Mouse (Mus musculus) adrenal gland, adult 2 months (tissue): ENCODE results near the gene Gpr84. TPM values are rescaled to one million over a fixed set of nuclear protein-coding genes. Genes with fewer than 3 reads are reported as not detected.

Experiments used
- DNase-seq: peaks from one replicate; pipeline ENCODE4 v3.0.0; 2021
- polyA plus RNA-seq: library from polyadenylated mRNA; depleted of rRNA; stranded (reverse); fragments of >200 nt; gene quantifications from 2 replicates; pipeline ENCODE4 v1.2.3, GENCODE M21; 2012
- total RNA-seq, 2 experiments: library from RNA; stranded (reverse); gene quantifications; 2 replicates each; pipeline ENCODE4 v1.2.3; 2021

Gene Gpr84
- total and polyA plus RNA-seq, 3 experiments = 0.15 TPM; not detected in 2

DNA sequence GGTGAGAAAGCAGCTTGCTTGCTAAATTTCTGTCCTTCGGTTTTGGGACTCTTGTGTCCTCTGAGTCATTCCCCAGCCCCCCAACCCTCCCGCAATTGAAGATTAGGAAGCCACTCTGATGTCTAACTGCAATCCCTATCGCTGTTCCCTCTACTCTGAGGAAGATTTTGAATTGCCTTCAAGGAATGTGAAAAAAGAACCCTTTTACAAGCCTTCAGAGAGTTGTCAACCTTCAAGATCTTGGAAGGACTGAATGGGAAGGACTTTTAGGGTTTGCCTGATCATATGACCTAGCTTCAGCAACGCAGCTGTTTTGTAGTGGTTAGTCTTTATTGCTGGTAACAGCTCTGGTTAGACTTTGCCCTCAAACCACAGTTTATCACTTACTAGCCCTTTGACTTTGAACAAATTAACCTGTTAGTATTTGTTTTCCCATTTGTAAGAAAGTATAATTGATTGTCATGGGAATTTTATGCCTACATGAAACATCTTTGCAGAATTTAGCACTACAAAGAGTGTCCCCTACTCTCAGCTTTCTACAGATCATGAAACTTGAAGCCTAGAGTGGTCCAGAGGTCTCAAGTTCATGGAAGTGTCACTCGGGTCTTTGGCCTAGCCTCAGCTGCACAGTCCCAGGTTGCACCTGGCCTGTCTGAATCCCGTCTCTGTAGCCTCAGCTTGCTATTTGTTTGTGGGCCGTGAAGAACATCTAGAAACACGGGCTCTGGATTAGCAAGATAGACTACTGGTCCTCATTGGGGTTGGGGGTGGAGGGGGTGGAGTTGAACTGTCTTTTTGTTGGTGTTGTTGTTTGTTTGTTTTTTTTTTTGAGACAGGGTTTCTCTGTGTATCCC lies 4.4 kb downstream of the Gpr84 start:
- no peak for DNase-seq

DNA sequence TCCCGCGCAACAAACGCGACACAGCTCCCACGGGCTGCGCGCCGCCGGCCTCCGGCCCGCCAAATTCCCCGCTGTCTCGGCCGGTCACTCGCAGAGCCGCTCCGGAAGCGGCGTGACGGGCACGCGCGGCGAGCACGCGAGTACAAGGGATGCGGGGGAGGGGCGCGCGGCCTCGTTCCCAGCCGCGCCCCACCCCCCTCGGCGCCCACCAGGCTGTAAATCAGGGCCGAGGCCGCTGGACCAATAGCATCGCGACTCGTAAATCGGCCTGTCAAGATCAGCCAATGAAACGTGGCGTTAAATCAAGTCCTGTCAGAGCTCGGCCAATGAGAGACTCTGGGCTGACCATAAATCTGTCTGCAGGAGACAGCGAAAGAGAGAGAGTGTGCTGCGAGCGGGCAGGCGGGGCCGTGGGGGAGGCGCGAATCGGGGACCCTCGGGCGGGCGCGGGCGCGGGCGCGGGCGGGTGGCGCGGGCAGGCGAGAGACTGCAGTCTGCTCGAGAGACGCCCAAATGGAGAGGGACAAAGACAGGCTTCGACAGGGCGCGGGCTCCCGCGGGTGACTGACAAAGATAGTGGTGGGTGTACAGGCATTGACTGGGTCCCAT lies 5.2 kb downstream of the Gpr84 start:
- peak; percentile 97 for DNase-seq

DNA sequence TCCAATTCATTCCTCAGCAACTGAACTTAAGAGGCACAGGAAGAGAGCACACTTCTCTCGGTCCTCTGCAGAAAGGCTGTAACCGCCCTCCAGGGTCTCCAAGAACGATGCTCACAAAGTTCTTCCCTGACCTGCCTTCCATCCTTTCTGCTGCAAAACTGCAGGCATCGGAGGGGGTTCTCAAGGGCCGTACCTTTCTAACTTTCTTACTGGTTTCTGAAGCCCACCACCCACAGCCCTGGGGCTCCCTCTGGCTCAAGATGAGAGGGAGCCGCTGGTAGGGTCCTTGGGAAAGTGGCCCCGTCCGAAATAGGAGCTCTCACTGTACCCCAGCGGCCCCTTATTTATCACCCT lies 5.8 kb downstream of the Gpr84 start:
- no peak for DNase-seq

DNA sequence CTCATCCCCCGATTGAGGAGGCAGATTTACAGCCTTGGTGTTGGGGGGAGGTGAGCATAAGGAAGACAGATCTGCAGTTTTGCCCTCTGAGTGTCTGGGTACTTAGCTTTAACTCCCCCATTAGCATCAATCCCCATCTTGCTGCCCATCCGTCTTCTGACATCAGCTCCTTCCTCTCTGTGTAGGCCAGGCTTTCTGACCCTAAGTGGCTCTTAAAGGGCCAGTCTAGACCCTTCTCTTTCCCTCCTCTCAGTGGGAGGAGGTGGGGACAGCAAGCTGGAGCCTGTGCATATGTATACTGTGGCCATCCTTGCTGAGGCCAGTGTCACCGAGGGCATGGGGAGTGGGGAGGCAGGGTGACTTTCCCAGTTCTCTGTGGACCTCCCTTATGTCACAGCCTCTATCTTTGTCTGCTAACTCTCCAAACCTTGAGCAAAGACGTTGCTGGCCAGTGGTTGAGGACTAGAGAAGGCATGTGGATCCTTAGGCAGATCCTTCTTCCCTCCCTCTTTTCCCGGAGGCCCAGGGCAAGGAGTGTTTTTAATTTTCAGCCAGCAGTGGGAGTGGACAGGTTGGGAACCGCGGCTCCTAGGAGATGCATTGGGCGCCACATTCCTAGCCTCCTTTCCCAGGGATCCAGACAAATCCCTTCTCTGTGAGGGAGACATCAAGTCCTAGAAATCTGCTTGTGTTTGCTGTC lies 6.3 kb downstream of the Gpr84 start:
- no peak for DNase-seq

DNA sequence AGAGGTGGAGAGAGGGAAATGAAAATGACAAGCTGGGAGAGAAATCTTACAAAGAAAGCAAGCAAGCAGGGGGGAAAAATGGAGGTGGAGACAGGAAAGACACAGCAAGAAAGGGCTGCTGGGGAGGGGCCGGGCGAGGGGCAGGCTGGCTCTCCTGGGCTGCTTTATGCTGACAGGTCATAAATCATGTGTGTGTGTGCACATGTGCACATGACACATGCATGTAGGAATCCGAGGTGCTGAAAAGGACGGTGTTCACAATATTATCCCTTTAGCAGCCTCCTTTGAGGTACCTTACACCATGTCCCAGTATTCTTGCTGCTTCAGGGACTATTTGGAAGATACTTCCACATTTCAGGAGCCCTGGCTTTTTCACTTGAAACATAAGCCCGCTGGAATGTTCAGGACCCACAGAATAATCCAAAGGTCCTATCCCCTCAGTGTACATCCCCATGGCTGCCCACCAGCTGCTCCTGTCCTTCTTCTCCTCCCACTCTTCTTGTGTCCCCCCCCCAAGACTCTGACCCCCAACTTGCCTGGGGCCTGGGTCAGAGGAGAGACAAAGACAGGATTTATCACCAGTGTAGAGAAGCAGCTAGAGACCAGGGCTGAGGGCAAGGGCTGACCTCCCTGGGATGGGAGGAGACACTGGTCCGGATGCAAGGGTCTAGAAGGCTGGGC lies 7.9 kb downstream of the Gpr84 start:
- DNase-seq = no peak

DNA sequence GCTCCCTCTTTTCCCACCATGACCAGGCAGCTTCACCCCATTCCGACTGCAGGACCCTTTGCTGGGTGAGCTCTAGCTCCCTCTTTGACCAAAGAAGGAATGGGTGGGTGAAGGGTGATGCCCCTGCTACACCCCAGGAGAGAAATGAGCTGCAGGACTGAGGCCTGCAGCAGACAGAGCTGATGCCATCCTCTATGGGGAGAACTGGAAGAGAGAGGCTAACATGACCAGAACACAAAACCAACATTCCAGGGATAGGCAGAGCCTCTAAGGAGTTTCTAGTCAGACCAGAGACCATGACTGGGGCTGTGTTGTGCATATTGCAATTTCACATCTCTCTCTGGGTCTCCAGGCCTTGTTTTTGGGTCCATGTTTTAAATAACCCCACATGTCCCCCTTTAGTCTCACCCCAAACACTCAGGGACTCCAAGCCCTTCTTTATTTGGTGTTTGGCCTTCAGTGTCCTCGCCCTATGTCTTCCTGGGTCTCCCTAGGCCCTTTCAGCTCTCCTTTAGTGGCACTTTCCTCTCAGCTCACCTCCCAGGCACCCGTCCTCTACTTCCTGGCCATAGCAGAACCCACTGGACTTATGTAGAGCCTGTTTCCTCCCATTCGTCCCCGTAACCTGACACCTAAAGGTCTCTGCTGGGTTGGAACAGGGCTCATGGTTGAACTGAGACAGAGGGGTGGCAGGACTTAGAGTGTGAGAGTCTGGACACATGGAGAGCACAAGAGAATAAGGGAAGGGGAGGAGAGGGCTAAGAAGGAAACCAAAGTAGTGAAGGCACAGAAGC lies 8.7 kb downstream of the Gpr84 start:
- no peak for DNase-seq

DNA sequence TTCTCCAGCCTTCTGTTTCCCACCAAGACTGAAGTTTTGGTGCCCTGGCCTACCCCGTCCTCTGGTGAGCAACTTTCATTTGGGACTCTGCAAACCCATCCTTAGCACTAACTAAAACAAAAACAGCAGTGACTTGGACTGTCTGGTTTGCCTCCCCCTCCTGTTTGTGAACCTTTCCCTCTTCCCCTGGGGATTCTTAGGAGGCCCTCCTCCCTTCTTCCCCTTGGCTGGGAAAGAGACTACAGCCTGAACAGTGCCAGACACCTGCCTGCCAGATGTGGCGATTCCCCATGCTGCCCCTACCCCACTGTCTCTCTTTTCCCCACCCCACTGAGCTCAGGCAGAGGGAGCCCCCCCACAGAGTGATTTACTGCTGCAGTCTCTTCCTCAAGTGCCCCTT lies 9.4 kb downstream of the Gpr84 start:
- DNase-seq = no peak

DNA sequence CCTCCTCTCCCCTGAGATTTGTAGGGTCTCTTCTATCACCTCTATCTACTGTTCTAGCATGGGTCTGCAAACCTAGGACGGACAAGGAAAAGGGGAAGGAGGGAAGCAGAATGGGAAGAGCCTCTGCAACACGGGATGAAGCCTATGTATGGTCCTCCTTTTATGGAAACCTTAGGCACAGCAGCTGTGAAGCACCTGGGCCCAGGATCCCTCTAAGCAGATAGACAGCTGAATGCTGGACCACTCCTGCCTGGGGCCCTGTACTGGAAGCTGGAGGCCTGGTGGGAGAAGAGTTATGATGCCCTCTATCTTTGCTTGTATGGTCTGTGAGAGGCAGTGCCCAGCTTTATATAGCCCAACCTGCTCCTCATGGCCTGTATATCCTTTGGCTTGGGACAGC lies 9.9 kb downstream of the Gpr84 start:
- DNase-seq = no peak

DNA sequence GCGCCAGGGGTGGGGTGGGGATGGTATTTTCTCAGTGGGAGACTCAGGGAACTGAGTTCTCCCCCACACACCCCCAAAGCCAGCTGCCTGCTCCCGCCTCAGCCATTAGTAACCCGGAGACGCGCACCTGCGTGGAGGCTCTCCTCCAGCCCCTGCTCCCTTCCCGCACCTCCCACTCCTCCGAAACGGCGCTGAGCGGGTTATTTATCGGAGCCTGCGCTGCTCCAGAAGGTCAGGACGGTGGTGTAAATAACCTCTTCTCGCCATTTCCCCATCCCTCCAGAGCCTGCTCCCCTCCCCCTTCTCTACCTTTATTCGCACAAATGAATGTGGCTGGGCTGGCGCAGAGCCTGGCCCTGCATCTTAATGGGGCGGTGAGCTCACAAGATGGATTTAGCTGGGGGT lies 10.3 kb downstream of the Gpr84 start:
- DNase-seq = no peak

DNA sequence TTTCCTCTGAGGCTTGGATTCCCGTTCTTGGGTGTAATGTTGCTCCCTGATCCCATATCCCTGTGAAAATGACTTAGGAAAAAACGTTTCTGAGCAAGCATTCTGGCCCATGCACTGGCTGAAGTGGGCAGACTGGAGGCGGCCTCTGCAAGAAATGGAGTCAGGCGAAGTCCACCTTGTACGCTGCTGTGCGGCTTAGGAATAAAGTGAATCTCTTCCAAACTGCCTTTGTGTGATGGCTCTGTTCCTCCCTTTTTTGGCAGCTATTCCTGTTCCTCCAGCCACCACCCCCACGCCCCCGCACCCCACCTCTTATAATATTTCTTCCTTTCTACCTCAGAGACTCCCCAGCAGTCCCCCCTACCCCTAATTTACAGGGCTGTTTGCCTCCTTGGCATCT lies 10.8 kb downstream of the Gpr84 start:
- DNase-seq = no peak

DNA sequence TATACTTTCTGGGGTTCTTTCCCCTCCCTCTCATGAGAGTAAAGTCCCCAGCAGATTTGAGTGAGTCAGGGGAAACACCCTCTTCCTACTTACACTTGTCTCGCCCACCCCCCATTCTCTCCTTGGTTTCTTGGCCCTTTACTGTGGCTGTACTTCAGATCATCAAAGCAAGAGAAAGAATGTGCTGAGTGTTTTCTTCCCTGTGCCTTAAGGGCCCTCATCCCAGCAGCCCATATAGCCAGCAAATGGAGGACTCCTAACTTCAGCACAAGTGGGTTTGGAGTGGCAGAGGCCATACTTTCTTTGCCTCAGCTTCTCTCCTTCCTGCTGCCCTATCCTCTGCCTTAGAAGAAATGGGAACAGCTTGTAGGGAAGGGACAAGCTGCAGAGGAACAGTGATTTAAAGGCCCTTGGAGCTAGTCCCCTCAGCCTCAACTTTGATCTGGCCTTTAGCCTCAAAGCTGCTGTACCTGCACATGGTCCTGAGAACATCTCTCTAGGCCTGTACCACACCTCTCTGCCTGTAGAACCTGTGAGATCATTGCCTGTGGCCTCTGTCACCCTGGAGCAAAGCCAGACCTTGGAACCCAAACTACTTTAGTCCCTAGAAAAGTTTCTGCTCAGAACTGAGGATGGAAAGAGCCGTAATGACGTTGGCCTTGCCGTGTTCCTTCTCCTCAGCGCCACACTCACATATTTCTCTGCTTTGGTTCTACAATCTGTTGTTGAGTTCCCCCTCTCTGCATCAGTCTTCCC lies 11.4 kb downstream of the Gpr84 start:
- no peak for DNase-seq

DNA sequence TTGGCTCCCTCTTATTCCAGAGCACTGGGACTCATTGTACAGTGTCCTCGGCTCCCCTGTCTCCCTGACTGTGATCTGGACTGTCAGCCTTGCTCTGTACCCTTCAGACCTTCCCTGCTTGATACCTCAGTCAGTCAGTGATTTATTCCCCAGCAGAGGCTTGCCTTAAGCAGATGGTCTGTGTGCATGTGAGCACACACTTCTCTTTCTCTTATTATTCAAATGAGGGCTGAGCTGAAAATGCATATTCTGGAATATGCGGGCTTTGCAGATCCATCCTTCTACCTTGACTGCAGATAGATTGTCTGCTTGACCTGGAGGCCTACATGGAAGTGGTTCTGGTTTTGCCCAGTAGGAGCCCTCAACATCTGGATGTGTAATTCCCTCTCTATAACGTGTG lies 12.4 kb downstream of the Gpr84 start:
- DNase-seq = no peak

DNA sequence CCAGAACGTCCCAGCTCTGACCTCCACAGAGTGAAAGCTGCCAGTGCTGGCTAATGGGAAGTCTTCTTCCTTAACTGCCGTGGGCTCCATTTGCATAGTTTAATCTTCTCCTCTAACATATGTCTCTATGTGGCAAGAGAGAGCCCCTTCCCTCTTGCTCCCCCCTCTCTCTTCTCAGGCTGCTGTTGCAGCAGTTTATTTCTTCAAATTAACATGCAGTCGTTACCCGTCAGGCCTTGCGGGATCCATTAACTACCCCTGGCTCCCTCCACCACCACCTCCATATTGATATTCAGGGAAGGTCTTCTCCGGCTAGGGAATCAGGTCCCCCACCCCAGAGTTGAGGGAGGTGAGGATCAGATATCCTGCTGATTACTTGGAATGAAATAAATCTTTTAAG lies 13.1 kb downstream of the Gpr84 start:
- DNase-seq = no peak

DNA sequence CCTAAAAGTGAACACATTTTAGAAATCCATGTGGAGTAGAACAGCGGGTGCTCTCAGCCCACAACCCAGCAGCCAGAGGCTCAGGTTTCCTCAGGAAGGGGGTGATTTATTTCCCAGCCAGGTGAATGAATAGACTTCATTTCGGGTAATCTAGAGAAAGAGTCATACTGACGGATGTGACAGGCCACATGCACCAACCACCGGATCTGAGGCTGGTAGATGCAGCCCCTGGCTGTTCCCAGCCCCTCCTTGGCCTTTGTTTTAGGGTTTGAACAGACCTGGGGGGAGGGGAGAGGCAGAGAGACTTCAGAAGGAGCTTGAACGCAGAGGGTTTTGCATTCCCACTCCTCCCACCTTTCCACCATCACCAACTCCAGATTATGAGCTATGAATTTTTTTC lies 14.6 kb downstream of the Gpr84 start:
- DNase-seq = no peak

DNA sequence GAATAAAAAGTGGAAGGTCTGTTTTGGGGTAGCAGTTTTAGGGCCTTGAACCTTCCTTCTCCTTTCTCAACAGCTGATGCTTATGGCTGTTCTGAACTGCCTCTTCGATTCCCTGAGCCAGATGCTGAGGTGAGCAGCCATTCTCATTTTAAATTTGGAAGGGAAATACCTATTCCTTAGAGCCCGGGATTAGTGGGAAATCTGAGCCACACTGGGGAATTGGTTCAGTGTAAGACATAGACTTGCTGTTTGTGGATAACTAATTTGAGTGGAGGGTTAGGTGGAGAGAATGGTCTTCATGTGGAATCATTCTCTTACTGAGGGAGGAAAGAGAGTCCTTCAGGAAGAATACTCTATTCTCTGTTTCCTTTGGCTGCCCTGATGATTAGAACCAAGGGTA lies 15.8 kb downstream of the Gpr84 start:
- no peak for DNase-seq

DNA sequence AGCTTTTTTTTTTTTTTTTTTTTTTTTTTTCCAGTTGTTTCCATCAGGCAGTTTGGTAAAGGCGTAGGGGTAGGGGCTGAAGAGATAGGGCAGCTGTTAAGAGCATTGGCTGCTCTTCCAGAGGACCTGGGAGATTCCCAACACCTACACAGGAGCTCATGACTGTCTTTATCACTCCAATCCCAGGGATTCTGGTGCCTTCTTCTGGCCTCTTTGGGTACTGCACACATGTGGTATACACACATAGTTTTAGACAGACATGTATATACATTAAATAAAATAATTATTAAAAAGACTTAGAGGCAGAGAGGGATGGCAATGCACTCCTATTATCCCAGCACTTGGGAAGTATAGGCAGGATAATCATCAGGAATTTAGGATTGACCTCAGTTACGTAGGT lies 17.0 kb downstream of the Gpr84 start:
- no peak for DNase-seq

DNA sequence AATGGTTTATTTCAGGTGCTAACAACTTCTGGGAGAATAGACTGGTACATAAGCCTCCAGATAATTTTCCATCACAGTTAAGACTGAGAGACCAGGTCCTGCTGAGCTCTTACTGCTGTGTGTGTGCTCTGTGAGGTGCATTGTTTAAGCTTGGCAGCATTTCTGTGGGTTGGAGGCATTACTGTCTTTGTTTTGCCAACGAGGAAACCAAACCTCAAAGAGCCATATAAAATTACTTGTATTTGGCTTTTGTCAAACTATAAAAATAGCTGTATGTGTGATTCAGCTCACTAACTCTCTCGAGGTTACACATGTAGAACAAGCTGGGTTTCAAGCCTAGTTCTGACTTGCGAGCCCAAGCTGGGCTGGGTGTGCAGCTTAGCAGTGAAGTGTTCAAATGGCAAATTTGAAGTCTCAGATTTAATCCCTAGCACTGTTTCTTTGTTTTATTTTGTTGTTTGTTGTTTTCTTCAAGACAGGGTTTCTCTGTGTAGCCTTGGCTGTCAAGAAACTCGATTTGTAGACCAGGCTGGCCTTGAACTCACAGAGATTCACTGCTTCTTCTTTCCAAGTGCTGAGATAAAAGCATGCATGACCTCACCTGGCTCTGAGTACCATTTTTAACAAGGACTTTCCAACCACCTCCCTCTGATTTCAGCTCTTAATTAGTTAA lies 17.6 kb downstream of the Gpr84 start:
- peak; percentile 67 for DNase-seq

DNA sequence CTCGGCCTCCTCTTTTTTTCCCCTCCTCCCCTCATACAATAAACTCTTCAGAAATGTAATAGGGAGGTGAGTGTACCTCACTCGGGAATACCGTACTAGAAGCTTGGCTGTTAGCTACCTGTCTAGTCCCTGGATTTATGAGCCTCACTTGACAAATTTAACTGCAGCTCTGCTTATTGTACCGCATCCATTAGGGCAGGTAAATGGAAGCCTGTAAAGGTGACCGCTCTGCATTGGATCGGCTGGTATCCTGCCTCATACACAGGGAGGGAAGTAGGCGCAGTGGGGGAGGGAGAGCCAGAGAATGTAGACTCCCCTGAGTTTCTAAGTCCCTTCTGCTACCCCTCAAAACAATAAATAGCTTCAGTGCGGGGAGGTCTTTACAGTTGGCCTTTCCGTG lies 19.6 kb downstream of the Gpr84 start:
- DNase-seq = no peak

DNA sequence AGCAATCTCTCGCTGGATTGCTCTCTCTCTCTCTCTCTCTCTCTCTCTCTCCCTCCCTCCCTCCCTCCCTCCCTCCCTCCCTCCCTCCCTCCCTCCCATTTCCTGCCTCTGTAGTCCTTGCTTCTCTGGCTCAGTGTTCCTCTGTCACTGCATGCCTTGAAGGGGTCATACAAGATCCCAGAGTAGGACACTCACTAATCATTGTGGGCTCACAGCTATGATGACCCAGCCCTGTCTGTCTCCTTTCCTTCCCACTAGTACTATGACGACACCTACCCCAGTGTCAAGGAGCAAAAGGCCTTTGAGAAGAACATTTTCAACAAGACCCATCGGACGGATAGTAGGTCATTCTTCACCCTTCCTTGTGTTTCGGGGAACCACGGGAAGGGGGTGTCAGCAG lies 20.0 kb downstream of the Gpr84 start:
- DNase-seq = no peak

DNA sequence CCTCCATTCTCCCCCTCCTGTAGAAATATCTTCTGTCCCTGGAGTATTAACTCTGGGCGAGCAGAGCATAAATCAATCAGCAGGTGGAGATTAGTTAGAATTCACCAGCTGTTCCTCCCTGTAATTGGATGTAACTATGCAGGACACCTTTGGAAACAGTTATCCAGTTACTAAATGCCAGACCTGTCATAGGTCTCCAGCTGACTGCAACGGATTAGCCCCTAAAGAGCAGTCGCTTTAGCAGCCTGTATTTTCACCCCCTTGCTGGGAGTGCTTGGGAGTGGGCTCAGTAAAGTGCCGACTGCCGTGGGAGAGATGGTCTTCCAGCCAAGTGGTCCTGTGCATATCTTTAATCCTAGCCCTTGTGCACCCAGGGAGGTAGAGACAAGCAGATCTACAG lies 20.8 kb downstream of the Gpr84 start:
- DNase-seq = no peak
